Mouse (Mus musculus): Measurements from ENCODE around the gene Pogz. TPM values are rescaled to one million over a fixed set of nuclear protein-coding genes. Genes with fewer than 3 reads are reported as not detected.

The Pogz gene
- total RNA-seq, 1 experiment from 2014 or later: 25.1 TPM

- ATAC-seq (replicated peaks in 1 of 2; ENCODE audit: insufficient read depth in 1 of 2, low FRiP score in 2 of 2, low TSS enrichment in 1 of 2, low read depth in 1 of 2, poor library complexity in 2 of 2, severe bottlenecking in 2 of 2): peak; percentile 32 to 53; a peak in 2 of 4 replicates
Measured at GRCm38 (mm10) chr3:94821008-94821638, 16.2 kb upstream of the Pogz start.

GRCm38 (mm10) chr3:94822082-94822481 is 15.3 kb upstream of the Pogz start:
- ATAC-seq (replicated peaks in 1 of 2; ENCODE audit: insufficient read depth in 1 of 2, low FRiP score in 2 of 2, low TSS enrichment in 1 of 2, low read depth in 1 of 2, poor library complexity in 2 of 2, severe bottlenecking in 2 of 2): no peak

GRCm38 (mm10) chr3:94824110-94824509 is 13.3 kb upstream of the Pogz start:
- ATAC-seq (replicated peaks in 1 of 2; ENCODE audit: insufficient read depth in 1 of 2, low FRiP score in 2 of 2, low TSS enrichment in 1 of 2, low read depth in 1 of 2, poor library complexity in 2 of 2, severe bottlenecking in 2 of 2): no peak

GRCm38 (mm10) chr3:94832100-94832499 is 5.3 kb upstream of the Pogz start:
- no peak for ATAC-seq (replicated peaks in 1 of 2; ENCODE audit: insufficient read depth in 1 of 2, low FRiP score in 2 of 2, low TSS enrichment in 1 of 2, low read depth in 1 of 2, poor library complexity in 2 of 2, severe bottlenecking in 2 of 2)

GRCm38 (mm10) chr3:94832701-94833100 is 4.7 kb upstream of the Pogz start:
- ATAC-seq (replicated peaks in 1 of 2; ENCODE audit: insufficient read depth in 1 of 2, low FRiP score in 2 of 2, low TSS enrichment in 1 of 2, low read depth in 1 of 2, poor library complexity in 2 of 2, severe bottlenecking in 2 of 2): no peak

- no peak for ATAC-seq (replicated peaks in 1 of 2; ENCODE audit: insufficient read depth in 1 of 2, low FRiP score in 2 of 2, low TSS enrichment in 1 of 2, low read depth in 1 of 2, poor library complexity in 2 of 2, severe bottlenecking in 2 of 2)
Measured at GRCm38 (mm10) chr3:94833358-94833757, 4.0 kb upstream of the Pogz start.

- no peak for ATAC-seq (replicated peaks in 1 of 2; ENCODE audit: insufficient read depth in 1 of 2, low FRiP score in 2 of 2, low TSS enrichment in 1 of 2, low read depth in 1 of 2, poor library complexity in 2 of 2, severe bottlenecking in 2 of 2)
Measured at GRCm38 (mm10) chr3:94835396-94835795, 2.0 kb upstream of the Pogz start.

GRCm38 (mm10) chr3:94837959-94838496 is 661 bp downstream of the Pogz start:
- ATAC-seq (replicated peaks in 1 of 2; ENCODE audit: insufficient read depth in 1 of 2, low FRiP score in 2 of 2, low TSS enrichment in 1 of 2, low read depth in 1 of 2, poor library complexity in 2 of 2, severe bottlenecking in 2 of 2): peak; percentile 44 to 73; a peak in 3 of 4 replicates

- ATAC-seq (replicated peaks in 1 of 2; ENCODE audit: insufficient read depth in 1 of 2, low FRiP score in 2 of 2, low TSS enrichment in 1 of 2, low read depth in 1 of 2, poor library complexity in 2 of 2, severe bottlenecking in 2 of 2): no peak
Measured at GRCm38 (mm10) chr3:94838631-94839030, 1.3 kb downstream of the Pogz start.

- no peak for ATAC-seq (replicated peaks in 1 of 2; ENCODE audit: insufficient read depth in 1 of 2, low FRiP score in 2 of 2, low TSS enrichment in 1 of 2, low read depth in 1 of 2, poor library complexity in 2 of 2, severe bottlenecking in 2 of 2)
Measured at GRCm38 (mm10) chr3:94839101-94839500, 1.7 kb downstream of the Pogz start.

- no peak for ATAC-seq (replicated peaks in 1 of 2; ENCODE audit: insufficient read depth in 1 of 2, low FRiP score in 2 of 2, low TSS enrichment in 1 of 2, low read depth in 1 of 2, poor library complexity in 2 of 2, severe bottlenecking in 2 of 2)
Measured at GRCm38 (mm10) chr3:94847382-94847781, 10.0 kb downstream of the Pogz start.

- peak; percentile 38 to 86; a peak in 2 of 4 replicates for ATAC-seq (replicated peaks in 1 of 2; ENCODE audit: insufficient read depth in 1 of 2, low FRiP score in 2 of 2, low TSS enrichment in 1 of 2, low read depth in 1 of 2, poor library complexity in 2 of 2, severe bottlenecking in 2 of 2)
Measured at GRCm38 (mm10) chr3:94849338-94849737, 12.0 kb downstream of the Pogz start.

GRCm38 (mm10) chr3:94851731-94852130 is 14.4 kb downstream of the Pogz start:
- ATAC-seq (replicated peaks in 1 of 2; ENCODE audit: insufficient read depth in 1 of 2, low FRiP score in 2 of 2, low TSS enrichment in 1 of 2, low read depth in 1 of 2, poor library complexity in 2 of 2, severe bottlenecking in 2 of 2): peak; percentile 98 to 99

- ATAC-seq (replicated peaks in 1 of 2; ENCODE audit: insufficient read depth in 1 of 2, low FRiP score in 2 of 2, low TSS enrichment in 1 of 2, low read depth in 1 of 2, poor library complexity in 2 of 2, severe bottlenecking in 2 of 2): no peak
Measured at GRCm38 (mm10) chr3:94852215-94852614, 14.8 kb downstream of the Pogz start.

- ATAC-seq (replicated peaks in 1 of 2; ENCODE audit: insufficient read depth in 1 of 2, low FRiP score in 2 of 2, low TSS enrichment in 1 of 2, low read depth in 1 of 2, poor library complexity in 2 of 2, severe bottlenecking in 2 of 2): no peak
Measured at GRCm38 (mm10) chr3:94859471-94859870, 22.1 kb downstream of the Pogz start.

GRCm38 (mm10) chr3:94869011-94869410 is 31.6 kb downstream of the Pogz start:
- ATAC-seq (replicated peaks in 1 of 2; ENCODE audit: insufficient read depth in 1 of 2, low FRiP score in 2 of 2, low TSS enrichment in 1 of 2, low read depth in 1 of 2, poor library complexity in 2 of 2, severe bottlenecking in 2 of 2): no peak

GRCm38 (mm10) chr3:94878618-94879017 is 41.3 kb downstream of the Pogz start:
- ATAC-seq (replicated peaks in 1 of 2; ENCODE audit: insufficient read depth in 1 of 2, low FRiP score in 2 of 2, low TSS enrichment in 1 of 2, low read depth in 1 of 2, poor library complexity in 2 of 2, severe bottlenecking in 2 of 2): no peak

- ATAC-seq (replicated peaks in 1 of 2; ENCODE audit: insufficient read depth in 1 of 2, low FRiP score in 2 of 2, low TSS enrichment in 1 of 2, low read depth in 1 of 2, poor library complexity in 2 of 2, severe bottlenecking in 2 of 2): no peak
Measured at GRCm38 (mm10) chr3:94881840-94882239, 44.5 kb downstream of the Pogz start.

- no peak for ATAC-seq (replicated peaks in 1 of 2; ENCODE audit: insufficient read depth in 1 of 2, low FRiP score in 2 of 2, low TSS enrichment in 1 of 2, low read depth in 1 of 2, poor library complexity in 2 of 2, severe bottlenecking in 2 of 2)
Measured at GRCm38 (mm10) chr3:94882579-94882978, 45.2 kb downstream of the Pogz start.

Data from hematopoietic stem cell, adult 5-6 weeks (primary cell).